Mouse (Mus musculus) right cerebral cortex, postnatal 10 days (tissue): ENCODE measurements at regions not wholly inside any gene's neighbourhood (a gene's known extent, or its start where the extent isn't known, plus 50 kb on each side); places are given as distances from the start of the nearest gene placed in this dataset.
"Not testable (repeated sequence)": the region's sequence is repeated elsewhere in the genome, so short reads cannot be mapped to it uniquely, and the experiment has no call there.

ENCODE experiments used
- DNase-seq, 2 experiments: peaks; one replicate each; pipeline ENCODE4 v3.0.0; 2021; ENCODE audit warnings: low spot score in 2 of 2

- not testable (repeated sequence) for DNase-seq
Measured at GRCm38 (mm10) chr2:18453426-18453825, 60.8 kb upstream of the Dnajc1 start.

GRCm38 (mm10) chr2:18445809-18446208 is 53.2 kb upstream of the Dnajc1 start:
- DNase-seq: no peak
